Mouse (Mus musculus) kidney, adult 2 months (tissue): ENCODE data around the gene Armh3. TPM values are rescaled to one million over a fixed set of nuclear protein-coding genes. Genes with fewer than 3 reads are reported as not detected.

Source experiments
- DNase-seq: peaks from one replicate; pipeline ENCODE4 v3.0.0; 2021
- H3K27ac ChIP-seq: fragments of 200-500 bp; 2 replicates; pipeline ENCODE4 v1.5.1; 2012; ENCODE audit warnings: low read depth, low read length, control low read depth, inconsistent platforms; ENCODE audit not compliant: insufficient read depth
- H3K27me3 ChIP-seq: fragments of 200-500 bp; replicated peaks from 2 replicates; pipeline ENCODE4 v1.6.1; 2012; ENCODE audit warnings: mild to moderate bottlenecking, moderate library complexity, low read length, inconsistent platforms; ENCODE audit not compliant: control insufficient read depth, insufficient read depth
- H3K36me3 ChIP-seq: fragments of 200-500 bp; 2 replicates; pipeline ENCODE4 v1.6.1; 2012; ENCODE audit warnings: mild to moderate bottlenecking, moderate library complexity, low read length, inconsistent platforms; ENCODE audit not compliant: control insufficient read depth, insufficient read depth
- H3K4me1 ChIP-seq: fragments of 200-500 bp; 2 replicates; pipeline ENCODE4 v1.6.1; 2011; ENCODE audit warnings: low read length; ENCODE audit not compliant: control insufficient read depth, insufficient read depth
- H3K4me3 ChIP-seq: fragments of 200-500 bp; 2 replicates; pipeline ENCODE4 v1.5.1; 2011; ENCODE audit warnings: mild to moderate bottlenecking, low read depth, low read length, control low read depth; ENCODE audit not compliant: insufficient read depth
- CTCF ChIP-seq: fragments of 200-500 bp; conservative IDR thresholded peaks from 2 replicates; pipeline ENCODE4 v1.5.1; 2011; ENCODE audit warnings: low read depth, mild to moderate bottlenecking, control low read depth, low read length, moderate library complexity, mixed read lengths; ENCODE audit not compliant: insufficient read depth, insufficient read length
- POLR2A ChIP-seq: fragments of 200-500 bp; IDR thresholded peaks from one replicate; pipeline ENCODE4 v1.6.1; 2011; ENCODE audit warnings: low read depth, low read length, control low read depth
- WGBS: fragments of 180-500 bp; shearing (Covaris S2); methylation state at CpG from one replicate; pipeline ENCODE4 v1.1.7; 2018; 5-methylcytosine and 5-hydroxymethylcytosine counted together
- polyA plus RNA-seq: library from polyadenylated mRNA; depleted of rRNA; stranded (reverse); fragments of >200 nt; gene quantifications from 2 replicates; pipeline ENCODE4 v1.2.3, GENCODE M21; 2012

The Armh3 gene
- polyA plus RNA-seq, 1 experiment = 12.2 TPM

DNA sequence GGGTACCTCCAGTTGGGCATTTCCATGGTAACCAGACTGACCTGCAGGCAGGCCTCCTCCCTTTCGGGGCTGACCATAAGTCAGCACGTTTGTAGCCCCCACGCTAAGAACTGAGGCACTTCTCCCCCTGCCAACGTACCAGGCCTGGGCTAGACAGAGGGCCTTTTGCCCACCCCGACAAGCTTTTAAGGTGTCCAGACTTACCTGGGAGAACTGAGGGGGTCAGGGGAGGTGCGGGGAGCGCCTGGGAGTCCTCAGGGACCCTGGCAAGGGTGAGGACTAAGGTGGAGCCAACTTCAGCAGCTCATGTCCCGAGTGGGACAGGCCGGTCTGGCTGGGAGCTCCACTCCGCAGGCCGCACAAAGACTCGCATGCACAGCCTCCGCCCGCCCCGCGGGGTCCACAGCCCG is 40.6 kb upstream of the Armh3 start:
- no peak for DNase-seq
- 3% methylated on average over 17 of the region's 17 CpGs for WGBS
- Histone ChIP-seq H3K27me3 (no peaks in the 10 kb centered on the region), H3K27ac (no peak overlapping the region), H3K36me3 (peaks cover 4% of the 10 kb centered on the region; the same call in 1 of the 2 replicates), H3K4me1 (peaks cover 44% of the 10 kb centered on the region), H3K4me3 (peak overlapping the region; percentile 64)
- TF ChIP-seq CTCF (no peak), POLR2A (no peak)

DNA sequence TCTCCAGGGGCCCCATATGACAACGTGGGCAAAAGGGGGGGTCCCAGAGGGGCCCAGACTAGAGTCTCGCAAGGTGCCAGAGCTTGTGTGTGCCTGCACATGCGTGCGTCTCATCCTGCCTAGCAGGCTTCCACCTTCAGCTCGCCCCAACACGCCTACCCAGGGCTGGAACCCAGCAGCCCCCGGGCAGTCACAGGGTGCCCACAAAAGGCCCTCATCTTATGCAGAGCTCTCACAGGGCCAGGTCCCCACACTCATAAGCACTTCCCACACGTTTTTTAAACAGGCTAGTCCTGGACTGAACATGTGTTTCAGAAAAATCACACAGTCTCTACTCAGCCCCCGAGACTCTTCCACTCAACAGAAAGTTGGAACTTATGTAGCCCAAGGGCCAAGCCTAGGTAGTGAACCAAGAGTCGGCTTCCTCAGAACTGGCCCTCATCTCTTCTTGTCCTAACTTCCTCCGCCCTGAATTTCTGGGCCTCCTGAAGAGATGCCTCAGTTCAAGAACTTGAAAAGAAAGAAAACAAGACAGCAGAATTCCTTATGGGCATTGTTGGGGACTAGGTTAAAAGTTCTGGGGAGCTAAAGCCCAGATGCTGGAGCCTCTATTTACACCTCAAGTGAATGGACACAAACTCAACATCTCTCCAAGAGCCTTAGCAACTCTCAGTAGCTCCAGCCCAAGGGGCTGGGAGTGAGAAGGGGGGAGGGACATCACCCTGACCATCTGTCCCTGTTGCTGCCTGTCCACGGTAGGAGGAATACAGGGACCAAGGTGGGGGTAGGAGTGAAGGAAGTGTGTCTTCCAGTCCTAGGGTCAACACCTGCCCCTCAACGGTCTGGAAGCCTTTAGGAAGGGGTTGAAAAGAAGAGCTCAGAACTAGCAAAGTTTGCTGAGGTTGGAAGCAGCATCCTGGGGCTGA is 39.9 kb upstream of the Armh3 start:
- WGBS = 29% methylated on average over 13 of the region's 13 CpGs
- Histone ChIP-seq H3K36me3 (peaks cover 8% of the 10 kb centered on the region), H3K4me3 (peak overlapping the region; percentile 64; the same call in 1 of the 2 replicates), H3K27me3 (no peaks in the 10 kb centered on the region), H3K27ac (no peak overlapping the region), H3K4me1 (peaks cover 37% of the 10 kb centered on the region)
- TF ChIP-seq CTCF (no peak), POLR2A (no peak)
- DNase-seq = no peak

DNA sequence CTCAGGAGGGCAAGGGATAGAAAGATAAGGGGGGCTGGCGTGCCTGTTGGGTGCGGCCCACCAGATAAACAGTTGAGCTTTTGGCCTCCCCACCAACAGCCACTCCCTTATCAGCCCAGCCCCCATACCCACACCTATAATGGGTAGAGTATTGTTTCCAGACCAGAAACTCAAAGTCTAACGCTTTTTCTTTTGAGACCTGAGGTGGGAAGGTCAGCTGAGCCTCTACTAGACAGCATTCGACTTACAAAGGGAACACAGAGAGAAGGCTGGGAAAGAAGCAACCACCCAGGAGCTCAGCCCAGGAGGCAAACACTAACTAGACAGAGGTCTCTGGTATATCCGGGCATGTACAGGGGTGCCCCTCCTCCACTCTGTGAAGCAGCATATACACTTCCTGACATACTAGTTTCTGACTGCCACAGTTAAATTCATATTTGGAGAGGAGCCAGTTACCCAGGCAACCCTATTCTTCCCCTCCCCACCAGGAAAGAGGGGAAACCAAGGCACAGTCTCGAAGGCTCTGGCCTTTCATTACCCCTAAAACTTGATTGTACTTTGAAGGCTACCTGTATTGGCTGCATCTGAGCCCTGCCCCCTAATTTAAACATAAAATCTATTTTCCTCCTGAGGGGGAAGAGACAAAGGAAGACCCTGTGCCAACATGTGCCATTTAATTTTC is 39.1 kb upstream of the Armh3 start:
- WGBS = 44% methylated on average over 6 of the region's 6 CpGs
- Histone ChIP-seq H3K27me3 (no peaks in the 10 kb centered on the region), H3K4me1 (peaks cover 29% of the 10 kb centered on the region), H3K36me3 (peaks cover 8% of the 10 kb centered on the region), H3K4me3 (no peak overlapping the region), H3K27ac (no peak overlapping the region)
- no peak for DNase-seq
- no peak for TF ChIP-seq CTCF
- no peak for TF ChIP-seq POLR2A

DNA sequence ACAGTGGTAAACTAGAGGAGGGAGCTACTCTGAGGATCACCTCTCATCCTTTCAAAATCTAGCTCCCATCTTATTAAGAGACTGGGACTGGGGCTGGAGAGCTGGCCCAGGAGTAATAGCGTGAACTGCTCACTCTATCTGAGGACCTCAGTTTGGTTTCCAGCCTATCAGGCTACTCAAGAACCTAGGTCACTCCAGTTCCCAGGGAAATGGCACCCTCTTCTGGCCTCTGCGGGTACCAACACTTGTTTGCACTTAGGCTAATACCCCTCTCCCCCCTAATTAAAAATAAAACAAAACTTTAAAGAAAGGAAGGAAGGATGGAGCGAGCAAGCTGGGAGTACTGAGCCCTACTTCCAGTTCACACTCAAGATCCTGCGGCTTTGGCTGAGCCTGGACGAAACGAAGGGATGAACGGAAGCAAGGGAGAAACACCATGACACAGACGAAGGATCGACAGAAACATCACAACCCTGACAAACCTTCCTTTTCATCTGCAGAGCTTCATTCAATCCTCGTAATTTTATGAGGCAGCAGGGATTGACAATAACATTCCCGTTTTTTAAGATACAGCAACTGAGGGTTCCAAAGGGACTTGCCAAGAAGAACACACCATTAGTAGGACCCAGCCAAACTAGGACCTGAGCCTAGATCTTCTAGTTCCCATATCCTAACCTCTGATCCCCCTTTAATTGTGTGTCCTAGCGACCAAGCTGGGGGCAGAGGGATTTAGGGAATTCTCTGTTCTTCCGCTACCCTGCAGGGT is 38.4 kb upstream of the Armh3 start:
- Histone ChIP-seq H3K27ac (no peak overlapping the region), H3K27me3 (no peaks in the 10 kb centered on the region), H3K36me3 (peaks cover 8% of the 10 kb centered on the region), H3K4me3 (no peak overlapping the region), H3K4me1 (peaks cover 25% of the 10 kb centered on the region)
- TF ChIP-seq CTCF (peak; percentile 28; the same call in 1 of the 2 replicates), POLR2A (no peak)
- no peak for DNase-seq
- 81% methylated on average over 13 of the region's 13 CpGs for WGBS

DNA sequence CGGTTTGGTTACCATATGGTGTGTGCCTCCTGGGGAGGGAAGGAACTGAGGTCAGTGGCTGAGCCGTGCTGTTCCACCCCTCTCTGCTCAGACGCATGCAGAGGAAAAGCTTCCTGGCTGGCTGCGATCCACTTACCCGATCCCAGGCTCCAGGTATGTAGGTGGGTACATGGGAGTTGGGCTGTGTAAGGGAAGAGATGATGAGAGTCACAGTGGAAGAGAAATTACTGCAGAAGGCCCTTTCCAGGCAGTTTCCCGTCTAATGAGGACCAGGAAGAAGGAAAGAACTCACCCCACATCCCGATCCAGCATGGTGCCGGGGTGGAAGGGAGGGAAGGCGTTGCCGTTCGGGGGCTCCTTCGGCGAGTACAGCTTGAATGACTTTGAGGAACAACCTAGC is 37.7 kb upstream of the Armh3 start:
- H3K4me1 ChIP-seq = peaks cover 20% of the 10 kb centered on the region
- no peak for DNase-seq
- no peaks in the 10 kb centered on the region for H3K27me3 ChIP-seq
- no peak overlapping the region for H3K4me3 ChIP-seq
- 82% methylated on average over 13 of the region's 13 CpGs for WGBS
- peaks cover 8% of the 10 kb centered on the region for H3K36me3 ChIP-seq
- H3K27ac ChIP-seq = no peak overlapping the region
- TF ChIP-seq CTCF (no peak), POLR2A (no peak)

DNA sequence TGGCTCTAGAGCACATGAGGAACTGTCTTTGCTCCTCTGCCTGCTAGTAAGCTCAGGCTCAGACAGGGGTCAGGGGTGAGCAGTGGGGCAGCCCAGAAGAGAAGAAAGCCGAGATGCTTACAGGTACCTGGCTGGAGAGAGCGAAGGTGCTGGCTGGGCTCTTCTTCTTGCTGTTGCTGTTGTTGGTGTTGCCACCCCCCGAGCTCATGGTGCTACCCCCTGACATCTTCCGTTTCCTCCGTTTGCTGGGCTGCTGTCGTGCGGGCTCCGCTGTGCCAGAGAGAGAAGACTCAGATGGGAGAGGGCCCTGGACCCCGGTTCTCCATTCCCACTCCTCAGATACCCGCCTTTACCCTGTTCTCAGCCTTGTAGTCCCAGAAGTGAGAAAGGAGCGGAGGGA is 35.6 kb upstream of the Armh3 start:
- 93% methylated on average over 11 of the region's 11 CpGs for WGBS
- no peaks in the 10 kb centered on the region for H3K27me3 ChIP-seq
- TF ChIP-seq POLR2A (no peak), CTCF (no peak)
- H3K27ac ChIP-seq = no peak overlapping the region
- H3K4me1 ChIP-seq = peaks cover 11% of the 10 kb centered on the region
- no peak for DNase-seq
- H3K4me3 ChIP-seq = no peak overlapping the region
- peaks cover 8% of the 10 kb centered on the region for H3K36me3 ChIP-seq
